Mouse (Mus musculus) retina, postnatal 1 day (tissue): ENCODE measurements around the gene Slc45a3.

Source experiments
- DNase-seq: peaks from one replicate; pipeline ENCODE4 v3.0.0-alpha.2; 2012

The Slc45a3 gene

DNA sequence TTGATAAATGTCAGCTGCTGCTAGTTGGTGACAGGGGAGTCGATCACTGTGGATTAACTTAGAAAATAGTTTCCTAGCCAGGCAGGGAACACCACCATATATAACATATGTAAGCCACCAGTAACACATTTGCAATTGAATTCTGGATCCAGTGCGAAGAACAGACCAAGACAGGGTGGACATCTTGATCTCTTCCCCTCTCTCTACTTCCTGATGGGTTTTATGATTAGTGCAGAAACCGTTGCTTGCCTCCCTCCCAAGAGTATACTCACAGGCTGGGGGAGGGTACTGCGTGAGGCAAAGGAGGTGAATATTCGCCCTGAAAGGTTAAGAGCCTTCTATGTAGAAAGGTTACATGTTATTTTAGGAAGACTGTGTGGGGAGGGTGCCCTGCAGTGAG lies 3.1 kb downstream of the Slc45a3 start:
- DNase-seq: no peak

DNA sequence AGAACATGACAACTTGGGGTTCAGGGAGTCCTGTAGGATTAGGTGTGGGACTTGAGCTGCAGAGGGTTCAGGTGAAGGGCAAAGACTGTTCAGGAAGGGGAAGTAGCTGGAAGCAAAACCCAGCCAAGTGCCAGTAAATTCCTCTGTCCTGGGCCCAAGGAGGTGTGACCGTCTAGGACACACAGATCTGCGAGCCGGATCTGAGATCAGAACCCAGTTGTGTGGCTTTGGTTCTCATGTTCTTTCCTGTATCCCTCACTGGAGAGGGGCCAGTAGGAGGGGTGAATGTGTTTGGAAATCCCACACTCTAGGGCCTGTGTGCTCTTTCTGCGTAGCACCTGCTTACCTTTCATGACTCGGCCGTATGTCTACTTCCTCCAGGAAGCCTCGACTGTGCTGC lies 4.6 kb downstream of the Slc45a3 start:
- no peak for DNase-seq

DNA sequence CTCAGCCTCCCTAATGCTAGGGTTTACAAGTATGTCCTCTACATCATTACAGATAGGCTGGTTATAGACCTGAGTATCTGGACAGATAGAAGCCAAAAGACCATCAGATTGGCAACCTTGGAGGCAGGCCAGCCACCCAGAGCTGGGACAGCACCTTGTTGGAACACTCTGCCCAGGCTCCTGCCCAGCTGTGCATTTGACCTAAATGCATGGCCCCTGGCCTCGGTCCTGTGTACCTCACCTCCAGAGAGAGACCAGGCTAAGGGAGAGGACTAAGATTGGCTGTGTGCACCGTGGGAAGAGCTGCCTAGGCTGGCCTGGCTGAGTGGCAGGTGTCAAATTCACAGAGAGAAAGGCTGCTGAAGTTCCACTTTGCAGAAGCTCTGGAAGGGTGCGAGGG lies 5.8 kb downstream of the Slc45a3 start:
- no peak for DNase-seq

- no peak for DNase-seq
These were observed 6.2 kb downstream of the Slc45a3 start for GRCm38 (mm10) chr1:131968983-131969382.

GRCm38 (mm10) chr1:131969825-131970224 lies 7.1 kb downstream of the Slc45a3 start:
- no peak for DNase-seq

GRCm38 (mm10) chr1:131970322-131970660 lies 7.5 kb downstream of the Slc45a3 start:
- no peak for DNase-seq

- DNase-seq: peak; percentile 74
These were observed 8.1 kb downstream of the Slc45a3 start for GRCm38 (mm10) chr1:131970661-131971520.

GRCm38 (mm10) chr1:131971771-131972497 lies 9.2 kb downstream of the Slc45a3 start:
- peak; percentile 66 for DNase-seq

DNA sequence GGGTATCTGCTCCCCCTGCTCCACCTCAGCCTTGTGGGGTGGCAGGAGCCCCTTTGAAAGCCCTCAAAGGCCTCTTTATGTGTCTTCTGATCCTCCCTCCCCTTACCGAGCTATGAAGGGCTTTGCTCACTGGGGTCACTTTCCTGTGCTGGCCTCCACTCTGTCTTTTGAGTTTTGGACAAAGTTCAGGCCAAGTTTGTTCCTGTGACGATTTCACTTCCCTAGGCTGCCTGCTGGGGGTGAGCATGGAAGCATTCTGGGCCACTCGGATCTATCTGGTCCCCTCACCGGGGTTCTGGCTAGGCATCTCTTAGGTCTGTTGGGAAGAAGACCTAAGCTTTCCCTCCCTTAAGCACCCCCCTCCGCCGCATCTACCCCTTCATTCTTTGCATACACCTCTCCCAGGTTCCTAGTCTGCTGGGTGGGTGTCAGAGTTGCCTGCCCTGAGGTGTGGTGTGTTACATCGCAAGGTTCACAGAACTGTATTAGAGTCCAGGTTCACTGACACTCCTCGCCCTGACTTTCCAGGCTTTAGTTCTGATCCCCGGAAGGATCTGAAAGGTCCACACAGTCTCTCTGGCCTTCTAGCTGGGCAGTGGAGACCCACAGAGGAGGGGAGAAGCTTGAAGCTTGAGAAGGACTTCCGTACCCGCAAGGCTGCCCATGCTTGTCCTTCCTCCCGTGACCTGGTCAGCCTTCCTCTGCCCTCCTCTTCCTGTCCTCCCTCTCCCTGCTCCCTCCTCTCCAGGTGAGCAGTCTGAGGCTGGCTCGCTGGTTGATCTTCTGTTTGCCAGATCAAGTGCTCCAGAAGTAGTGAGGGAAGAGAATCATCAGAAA lies 9.9 kb downstream of the Slc45a3 start:
- no peak for DNase-seq

DNA sequence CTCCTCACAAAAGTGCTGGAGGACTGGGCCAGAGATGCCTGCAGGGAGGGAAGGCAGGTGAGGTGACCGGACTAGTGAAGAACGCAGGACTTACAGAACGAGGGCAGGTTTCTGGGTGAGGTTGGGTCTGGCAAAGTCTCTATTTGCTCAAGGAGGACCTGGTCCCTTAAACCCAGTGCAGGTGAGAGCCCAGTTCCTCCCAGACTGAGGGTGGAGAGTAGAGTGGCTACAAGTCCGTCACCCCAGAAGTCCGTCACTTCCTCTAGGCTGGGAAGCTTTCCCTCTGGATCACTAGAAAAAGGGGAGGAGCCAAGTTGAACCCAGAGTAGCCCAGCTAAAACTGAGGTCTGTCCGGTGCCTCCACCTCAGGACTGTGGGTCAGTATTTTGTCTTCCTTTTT lies 11.2 kb downstream of the Slc45a3 start:
- no peak for DNase-seq

GRCm38 (mm10) chr1:131976886-131977285 lies 14.1 kb downstream of the Slc45a3 start:
- no peak for DNase-seq

- no peak for DNase-seq
These were observed 17.7 kb downstream of the Slc45a3 start for GRCm38 (mm10) chr1:131980471-131980870.

- peak; percentile 86 for DNase-seq
These were observed 18.7 kb downstream of the Slc45a3 start for GRCm38 (mm10) chr1:131981378-131982013.

DNA sequence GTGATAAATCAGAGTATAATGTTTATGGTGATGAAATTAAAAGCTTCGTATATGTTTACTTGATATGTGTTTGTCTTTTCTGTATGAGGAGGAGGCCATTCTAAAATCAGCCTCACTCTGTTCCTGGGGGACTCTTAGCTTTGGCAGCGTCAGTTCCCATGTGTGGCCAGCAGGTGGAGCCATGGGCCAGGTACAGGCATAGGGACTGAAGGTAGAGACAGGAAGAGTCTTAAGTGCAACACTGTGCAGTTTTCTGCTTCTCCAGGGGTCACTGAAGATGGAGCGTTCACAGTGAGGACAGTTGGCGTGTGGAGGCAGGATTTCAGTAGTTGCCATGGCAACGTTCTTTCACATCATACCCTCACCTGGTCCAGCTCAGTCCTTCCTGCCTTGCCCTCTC lies 20.1 kb downstream of the Slc45a3 start:
- peak; percentile 75 for DNase-seq

- peak; percentile 76 for DNase-seq
These were observed 21.0 kb downstream of the Slc45a3 start for GRCm38 (mm10) chr1:131983806-131984205.

- DNase-seq: no peak
These were observed 24.7 kb downstream of the Slc45a3 start for GRCm38 (mm10) chr1:131987432-131987831.

DNA sequence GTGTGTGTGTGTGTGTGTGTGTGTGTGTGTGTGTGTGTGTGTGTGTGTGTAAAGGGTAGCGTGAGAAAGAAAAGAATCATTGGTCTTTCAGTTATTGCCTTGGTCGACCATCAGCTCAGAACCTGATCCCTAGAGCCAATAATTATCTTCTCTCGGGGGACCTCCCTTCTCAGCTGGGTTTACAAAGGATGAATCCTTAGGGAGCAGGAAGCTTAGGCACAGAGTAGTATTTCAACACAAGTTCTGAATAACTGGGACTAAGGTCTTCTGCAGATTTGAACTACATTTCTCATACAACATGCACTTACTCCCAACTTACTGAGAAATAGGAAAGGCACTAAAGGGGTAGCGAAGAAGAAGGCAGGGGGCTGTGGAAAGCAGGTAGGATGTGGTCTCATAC lies 26.7 kb downstream of the Slc45a3 start:
- no peak for DNase-seq

- DNase-seq: no peak
These were observed 27.5 kb downstream of the Slc45a3 start for GRCm38 (mm10) chr1:131990083-131990760.

DNA sequence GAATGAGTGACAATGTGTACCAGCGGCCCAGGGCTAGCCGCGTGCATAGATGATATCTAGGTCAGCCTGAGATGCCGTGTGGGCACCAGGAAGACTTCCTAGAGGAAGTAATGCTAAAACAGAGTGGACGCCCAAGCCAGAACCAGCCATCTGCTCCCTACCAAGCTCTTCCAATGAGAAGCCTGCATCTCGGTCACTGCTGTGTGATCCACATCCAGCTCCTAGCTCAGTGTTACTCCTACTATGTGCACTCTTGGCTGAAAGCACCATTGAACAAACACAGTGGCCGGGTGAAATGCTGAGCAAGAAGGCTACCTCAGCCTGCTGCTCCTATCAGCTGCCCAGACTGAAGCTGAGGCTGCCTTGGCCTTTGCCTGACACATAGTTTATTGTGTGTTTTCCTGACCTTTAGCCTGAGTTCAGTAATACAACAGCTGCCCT lies 29.8 kb downstream of the Slc45a3 start:
- no peak for DNase-seq

- no peak for DNase-seq
These were observed 30.6 kb downstream of the Slc45a3 start for GRCm38 (mm10) chr1:131993169-131994040.

GRCm38 (mm10) chr1:131995062-131995461 lies 32.3 kb downstream of the Slc45a3 start:
- DNase-seq: peak; percentile 66
